Mouse (Mus musculus) hindbrain, postnatal 0 days (tissue): ENCODE measurements at regions not wholly inside any gene's neighbourhood (a gene's known extent, or its start where the extent isn't known, plus 50 kb on each side); places are given as distances from the start of the nearest gene placed in this dataset.

ENCODE experiments used
- ATAC-seq: fragments of 200-750 bp; cut with Nextera tagmentation; 2 replicates; pipeline ENCODE4 v1.8.0; 2017; ENCODE audit warnings: mild to moderate bottlenecking, moderate TSS enrichment, moderate library complexity
- DNase-seq: peaks from one replicate; pipeline ENCODE4 v3.0.0-alpha.2; 2015; ENCODE audit warnings: low spot score
- H3K27ac ChIP-seq: fragments of 300-500 bp; sonication (generic); 2 replicates; pipeline ENCODE4 v1.5.1; 2014; ENCODE audit warnings: mild to moderate bottlenecking
- H3K27me3 ChIP-seq: fragments of 300-500 bp; sonication (generic); 2 replicates; pipeline ENCODE4 v1.6.1; 2014; ENCODE audit warnings: low read length, mixed read lengths; ENCODE audit not compliant: insufficient read depth
- H3K36me3 ChIP-seq: fragments of 300-500 bp; sonication (generic); 2 replicates; pipeline ENCODE4 v1.6.1; 2014; ENCODE audit warnings: low read length, mixed read lengths; ENCODE audit not compliant: insufficient read depth
- H3K4me1 ChIP-seq: fragments of 300-500 bp; sonication (generic); 2 replicates; pipeline ENCODE4 v1.6.1; 2014; ENCODE audit warnings: antibody characterized with exemption, low read length, mixed read lengths; ENCODE audit not compliant: insufficient read depth
- H3K4me2 ChIP-seq: fragments of 300-500 bp; sonication (generic); 2 replicates; pipeline ENCODE4 v1.6.1; 2014; ENCODE audit warnings: low read depth, mild to moderate bottlenecking, low read length, moderate library complexity, mixed read lengths
- H3K4me3 ChIP-seq: fragments of 300-500 bp; sonication (generic); 2 replicates; pipeline ENCODE4 v1.5.1; 2014; ENCODE audit warnings: low read length
- H3K9ac ChIP-seq: fragments of 300-500 bp; sonication (generic); replicated peaks from 2 replicates; pipeline ENCODE4 v1.6.1; 2014; ENCODE audit warnings: mild to moderate bottlenecking, low read length, moderate library complexity, mixed read lengths
- H3K9me3 ChIP-seq: fragments of 300-500 bp; sonication (generic); 2 replicates; pipeline ENCODE4 v1.6.1; 2016; ENCODE audit warnings: low read length, mixed read lengths
- CTCF ChIP-seq: IDR thresholded peaks from 2 replicates; pipeline ENCODE4 v1.5.1; 2016; ENCODE audit warnings: antibody characterized with exemption, control low read depth, low read depth
- WGBS: fragments of 180-500 bp; shearing (Covaris S2); extraction: QIAGEN DNeasy Blood & Tissue Kit; methylation state at CpG from one replicate; pipeline ENCODE4 v1.1.7; 2014; 5-methylcytosine and 5-hydroxymethylcytosine counted together

GRCm38 (mm10) chr9:94433468-94433867, 104.4 kb downstream of the 1190002N15Rik start:
- no peak for TF ChIP-seq CTCF
- Histone ChIP-seq H3K4me2 (no peak overlapping the region), H3K27ac (no peak overlapping the region), H3K27me3 (no peaks in the 10 kb centered on the region), H3K9me3 (no peaks in the 10 kb centered on the region), H3K36me3 (no peaks in the 10 kb centered on the region), H3K4me1 (no peaks in the 10 kb centered on the region), H3K9ac (no peak overlapping the region), H3K4me3 (no peak overlapping the region)
- no peak for ATAC-seq
- no peak for DNase-seq

DNA sequence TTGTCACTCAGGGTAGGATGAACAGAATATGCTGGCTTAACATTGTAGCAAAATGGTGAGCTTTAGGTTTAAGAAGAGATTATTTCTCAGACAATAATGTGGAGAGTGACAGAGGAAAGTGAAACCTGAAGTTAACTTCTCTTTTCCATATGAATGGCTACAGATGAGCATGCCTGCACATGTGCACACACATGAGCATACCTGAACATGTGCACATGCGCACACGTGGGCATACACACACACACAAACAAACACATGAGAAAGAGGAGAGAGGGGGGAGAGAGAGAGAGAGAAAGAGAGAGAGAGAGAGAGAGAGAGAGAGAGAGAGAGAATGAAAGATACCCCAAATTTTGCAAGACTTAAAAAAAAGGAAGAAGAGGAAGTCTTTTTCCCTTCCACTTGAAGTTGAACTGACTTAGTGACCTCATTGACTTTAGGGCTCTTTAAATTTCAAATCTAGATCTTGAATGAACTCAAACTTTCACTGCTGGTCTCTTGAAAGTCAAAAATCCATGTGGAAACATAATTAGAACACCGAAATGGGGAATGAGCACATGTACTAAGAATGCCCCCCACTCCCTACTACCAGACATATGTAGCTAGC, 105.6 kb downstream of the 1190002N15Rik start:
- Histone ChIP-seq H3K27me3 (no peaks in the 10 kb centered on the region), H3K9ac (no peak overlapping the region), H3K36me3 (no peaks in the 10 kb centered on the region), H3K4me2 (no peak overlapping the region), H3K4me1 (no peaks in the 10 kb centered on the region), H3K4me3 (no peak overlapping the region), H3K27ac (no peak overlapping the region), H3K9me3 (no peaks in the 10 kb centered on the region)
- ATAC-seq (no peak), DNase-seq (no peak)
- WGBS = 94% methylated on average over 3 of the region's 3 CpGs
- no peak for TF ChIP-seq CTCF

GRCm38 (mm10) chr9:94431540-94431939, 106.3 kb downstream of the 1190002N15Rik start:
- ATAC-seq (no peak), DNase-seq (no peak)
- Histone ChIP-seq H3K4me1 (no peaks in the 10 kb centered on the region), H3K4me3 (no peak overlapping the region), H3K9ac (no peak overlapping the region), H3K9me3 (no peaks in the 10 kb centered on the region), H3K27ac (no peak overlapping the region), H3K4me2 (no peak overlapping the region), H3K36me3 (no peaks in the 10 kb centered on the region), H3K27me3 (no peaks in the 10 kb centered on the region)
- no peak for TF ChIP-seq CTCF
- 97% methylated on average over 3 of the region's 3 CpGs for WGBS

DNA sequence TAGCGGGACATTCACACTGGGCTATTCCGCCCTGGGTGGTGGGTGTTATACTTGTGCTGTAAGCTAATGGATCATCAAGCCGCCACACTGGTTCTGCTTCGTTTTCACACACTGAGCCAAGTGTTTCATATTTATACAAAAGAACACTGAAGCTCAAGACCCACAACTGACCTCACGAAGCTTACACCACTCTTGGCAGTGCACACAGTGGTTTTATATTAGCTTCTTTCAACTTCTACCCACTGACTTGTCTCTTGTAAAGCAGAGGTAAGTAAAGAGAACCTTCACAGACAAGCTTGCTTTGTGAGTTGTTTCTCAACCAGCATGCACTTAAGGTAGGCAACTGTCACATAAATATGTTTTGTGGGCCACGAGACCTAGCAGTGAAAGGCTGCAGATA, 106.9 kb downstream of the 1190002N15Rik start:
- ATAC-seq (no peak), DNase-seq (no peak)
- Histone ChIP-seq H3K27ac (no peak overlapping the region), H3K4me1 (no peaks in the 10 kb centered on the region), H3K4me3 (no peak overlapping the region), H3K27me3 (no peaks in the 10 kb centered on the region), H3K4me2 (no peak overlapping the region), H3K9ac (no peak overlapping the region), H3K36me3 (no peaks in the 10 kb centered on the region), H3K9me3 (no peaks in the 10 kb centered on the region)
- TF ChIP-seq CTCF = no peak
- WGBS = 85% methylated on average over 6 of the region's 6 CpGs

GRCm38 (mm10) chr9:94426740-94427139, 111.1 kb downstream of the 1190002N15Rik start:
- Histone ChIP-seq H3K9me3 (no peaks in the 10 kb centered on the region), H3K4me1 (no peaks in the 10 kb centered on the region), H3K4me2 (no peak overlapping the region), H3K9ac (no peak overlapping the region), H3K36me3 (no peaks in the 10 kb centered on the region), H3K27me3 (no peaks in the 10 kb centered on the region), H3K4me3 (no peak overlapping the region), H3K27ac (no peak overlapping the region)
- TF ChIP-seq CTCF = no peak
- DNase-seq = no peak
- no peak for ATAC-seq
- 89% methylated on average over 5 of the region's 5 CpGs for WGBS

- Histone ChIP-seq H3K4me2 (no peak overlapping the region), H3K9ac (no peak overlapping the region), H3K27ac (no peak overlapping the region), H3K4me1 (no peaks in the 10 kb centered on the region), H3K36me3 (no peaks in the 10 kb centered on the region), H3K4me3 (no peak overlapping the region), H3K9me3 (no peaks in the 10 kb centered on the region), H3K27me3 (no peaks in the 10 kb centered on the region)
- 40% methylated on average over 6 of the region's 6 CpGs for WGBS
- DNase-seq = no peak
- no peak for TF ChIP-seq CTCF
- ATAC-seq = no peak
These were observed 112.1 kb downstream of the 1190002N15Rik start for GRCm38 (mm10) chr9:94425804-94426203.

DNA sequence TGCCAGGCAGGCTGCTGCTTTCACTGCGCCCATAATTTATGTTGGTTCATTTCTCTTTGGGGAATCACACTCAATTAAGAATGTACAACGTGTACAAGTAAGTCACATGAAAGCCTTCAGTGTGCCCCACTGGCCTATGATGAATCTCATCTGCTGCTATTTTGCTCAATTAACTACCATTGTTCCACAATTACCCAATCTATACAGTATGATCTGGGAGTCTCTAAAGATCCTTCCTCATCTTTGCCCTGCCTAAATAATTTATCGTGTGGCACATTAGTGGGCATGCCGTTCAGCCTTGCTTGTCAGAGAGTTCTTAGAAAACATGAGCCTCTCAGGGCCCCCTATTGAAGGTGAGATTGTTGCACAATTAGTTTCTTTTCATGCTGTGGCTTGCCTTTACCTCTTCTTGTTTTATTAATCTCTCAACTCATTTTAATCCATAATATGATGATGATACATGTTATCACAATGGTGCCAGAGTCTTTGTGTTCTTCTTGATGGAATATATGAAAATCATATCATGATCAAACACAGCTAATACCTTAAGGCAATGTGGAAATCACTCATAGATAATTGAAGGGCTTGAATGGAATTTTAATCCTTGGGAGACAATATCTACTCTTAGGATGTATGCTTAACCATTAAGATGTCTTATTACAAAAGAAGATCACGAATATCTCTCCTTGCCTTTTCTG, 113.3 kb downstream of the 1190002N15Rik start:
- DNase-seq (no peak), ATAC-seq (no peak)
- no peak for TF ChIP-seq CTCF
- Histone ChIP-seq H3K27me3 (no peaks in the 10 kb centered on the region), H3K36me3 (no peaks in the 10 kb centered on the region), H3K4me1 (no peaks in the 10 kb centered on the region), H3K9ac (no peak overlapping the region), H3K9me3 (no peaks in the 10 kb centered on the region), H3K4me3 (no peak overlapping the region), H3K4me2 (no peak overlapping the region), H3K27ac (no peak overlapping the region)
- WGBS = 58% methylated on average over 5 of the region's 5 CpGs
